Mouse (Mus musculus) intestine, embryonic 14.5 days (tissue): ENCODE measurements around the gene Nol8. TPM values are rescaled to one million over a fixed set of nuclear protein-coding genes. Genes with fewer than 3 reads are reported as not detected.

ENCODE experiments used
- ATAC-seq: fragments of 200-750 bp; cut with Nextera tagmentation; replicated peaks from 2 replicates; pipeline ENCODE4 v1.8.0; 2017; ENCODE audit warnings: low read depth, moderate number of reproducible peaks, moderate TSS enrichment, moderate library complexity; ENCODE audit not compliant: low FRiP score, low TSS enrichment
- DNase-seq: peaks from one replicate; pipeline ENCODE4 v3.0.0-alpha.2; 2018; ENCODE audit warnings: low spot score
- H3K27ac ChIP-seq: fragments of 300-500 bp; sonication (generic); 2 replicates; pipeline ENCODE4 v1.5.1; 2014; ENCODE audit warnings: low read depth, mild to moderate bottlenecking, control low read depth
- H3K27me3 ChIP-seq: fragments of 300-500 bp; sonication (generic); replicated peaks from 2 replicates; pipeline ENCODE4 v1.6.1; 2014; ENCODE audit warnings: low read length, control low read depth; ENCODE audit not compliant: control insufficient read depth, insufficient read depth
- H3K36me3 ChIP-seq: fragments of 300-500 bp; sonication (generic); 2 replicates; pipeline ENCODE4 v1.6.1; 2014; ENCODE audit warnings: low read length, control low read depth; ENCODE audit not compliant: control insufficient read depth, insufficient read depth
- H3K4me1 ChIP-seq: fragments of 300-500 bp; sonication (generic); replicated peaks from 2 replicates; pipeline ENCODE4 v1.6.1; 2014; ENCODE audit warnings: low read length, control low read depth, mixed read lengths; ENCODE audit not compliant: control insufficient read depth, insufficient read depth
- H3K4me2 ChIP-seq: fragments of 300-500 bp; sonication (generic); 2 replicates; pipeline ENCODE4 v1.6.1; 2014; ENCODE audit warnings: low read length
- H3K4me3 ChIP-seq: fragments of 300-500 bp; sonication (generic); 2 replicates; pipeline ENCODE4 v1.5.1; 2014; ENCODE audit warnings: low read depth, low read length, control low read depth, mixed read lengths
- H3K9ac ChIP-seq: fragments of 300-500 bp; sonication (generic); 2 replicates; pipeline ENCODE4 v1.6.1; 2014; ENCODE audit warnings: mild to moderate bottlenecking, low read length
- H3K9me3 ChIP-seq: fragments of 300-500 bp; sonication (generic); 2 replicates; pipeline ENCODE4 v1.6.1; 2016; ENCODE audit warnings: low read length, control low read depth; ENCODE audit not compliant: control insufficient read depth
- WGBS: fragments of 180-500 bp; shearing (Covaris S2); extraction: QIAGEN DNeasy Blood & Tissue Kit; methylation state at CpG from one replicate; pipeline ENCODE4 v1.1.7; 2014; 5-methylcytosine and 5-hydroxymethylcytosine counted together
- polyA plus RNA-seq: library from polyadenylated mRNA; unstranded; fragments of >200 nt; fragmentation: Nextera tagmentation; extraction: Ambion mirVana; gene quantifications from 2 replicates; pipeline ENCODE4 v1.2.1, GENCODE M21; 2014

The Nol8 gene
- polyA plus RNA-seq, 1 experiment from 2014 or later = 15.4 TPM

DNA sequence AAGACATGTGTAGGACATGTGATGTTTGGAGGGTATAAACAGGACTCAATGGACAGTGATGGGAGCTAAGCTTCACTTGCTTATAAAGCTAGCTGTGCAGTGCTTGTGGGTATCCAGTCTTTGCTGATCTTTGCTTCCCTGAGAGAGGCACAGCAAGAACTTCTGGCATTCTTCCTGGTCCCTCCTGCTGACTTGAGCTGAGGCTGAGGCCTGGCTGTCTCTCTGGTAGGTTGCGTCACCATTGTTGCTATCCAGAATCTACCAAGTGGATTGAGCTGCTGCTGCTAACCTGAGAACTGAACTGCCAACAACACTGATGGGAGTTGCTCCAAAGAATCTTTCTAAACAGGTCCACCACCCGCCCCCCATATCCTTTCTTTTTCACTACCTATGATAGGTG lies 23.8 kb upstream of the Nol8 start:
- ATAC-seq = no peak
- no peaks in the 10 kb centered on the region for H3K27me3 ChIP-seq
- no peak for DNase-seq
- no peak overlapping the region for H3K4me3 ChIP-seq
- H3K9me3 ChIP-seq = no peaks in the 10 kb centered on the region
- no peaks in the 10 kb centered on the region for H3K36me3 ChIP-seq
- H3K4me2 ChIP-seq = no peak overlapping the region
- no peaks in the 10 kb centered on the region for H3K4me1 ChIP-seq
- H3K27ac ChIP-seq = no peak overlapping the region
- WGBS = 96% methylated on average over 2 of the region's 2 CpGs
- H3K9ac ChIP-seq = no peak overlapping the region

DNA sequence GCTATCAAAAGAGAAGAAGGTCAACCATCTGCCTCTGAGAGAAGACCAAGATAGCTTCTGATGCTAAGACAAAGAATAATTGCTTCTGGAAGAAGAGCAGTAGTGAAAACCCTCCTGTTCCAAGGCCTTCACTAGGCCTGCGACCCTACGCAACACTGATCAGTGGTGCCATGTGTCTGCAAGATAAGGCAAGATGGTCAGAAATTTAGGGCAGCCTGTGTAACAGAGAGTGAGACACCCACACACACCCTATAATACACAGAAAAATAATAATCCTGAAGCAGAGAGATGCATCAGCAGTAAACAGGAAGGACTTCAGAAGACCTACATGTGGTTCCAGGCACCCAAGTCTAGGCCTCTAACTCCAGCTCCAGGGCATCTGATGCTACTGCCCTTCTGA lies 12.9 kb upstream of the Nol8 start:
- H3K27me3 ChIP-seq = no peaks in the 10 kb centered on the region
- 94% methylated on average over 2 of the region's 2 CpGs for WGBS
- peaks cover 4% of the 10 kb centered on the region; the same call in 1 of the 2 replicates for H3K36me3 ChIP-seq
- H3K9ac ChIP-seq = no peak overlapping the region
- no peaks in the 10 kb centered on the region for H3K9me3 ChIP-seq
- no peaks in the 10 kb centered on the region for H3K4me1 ChIP-seq
- no peak overlapping the region for H3K27ac ChIP-seq
- no peak for ATAC-seq
- no peak for DNase-seq
- H3K4me2 ChIP-seq = no peak overlapping the region
- H3K4me3 ChIP-seq = no peak overlapping the region

DNA sequence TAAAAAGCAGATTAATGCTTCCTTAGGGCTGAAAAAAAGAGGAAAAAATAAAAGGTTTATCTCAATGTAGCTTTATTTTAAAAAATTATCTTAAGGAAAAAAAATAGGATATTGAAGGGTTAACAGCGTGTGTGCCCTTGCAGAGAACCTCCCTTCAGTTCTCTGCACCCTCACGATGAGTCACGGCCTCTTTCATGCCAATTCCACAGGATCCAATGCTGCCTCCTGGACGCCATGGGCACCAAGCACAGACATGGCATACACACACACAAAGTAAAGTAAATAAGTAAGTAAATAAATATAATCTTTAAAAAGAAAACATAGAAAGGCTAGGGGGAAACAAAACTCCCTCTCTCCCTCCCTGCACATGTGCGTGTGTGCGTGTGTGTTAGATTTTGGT lies 10.2 kb upstream of the Nol8 start:
- no peak overlapping the region for H3K4me2 ChIP-seq
- H3K27me3 ChIP-seq = no peaks in the 10 kb centered on the region
- no peak overlapping the region for H3K4me3 ChIP-seq
- ATAC-seq = no peak
- H3K27ac ChIP-seq = no peak overlapping the region
- 75% methylated on average over 6 of the region's 6 CpGs for WGBS
- H3K4me1 ChIP-seq = no peaks in the 10 kb centered on the region
- H3K36me3 ChIP-seq = 0 out of 2 replicates have a peak, but pooled peaks cover 7% of the 10 kb centered on the region
- no peaks in the 10 kb centered on the region for H3K9me3 ChIP-seq
- DNase-seq = no peak
- no peak overlapping the region for H3K9ac ChIP-seq

DNA sequence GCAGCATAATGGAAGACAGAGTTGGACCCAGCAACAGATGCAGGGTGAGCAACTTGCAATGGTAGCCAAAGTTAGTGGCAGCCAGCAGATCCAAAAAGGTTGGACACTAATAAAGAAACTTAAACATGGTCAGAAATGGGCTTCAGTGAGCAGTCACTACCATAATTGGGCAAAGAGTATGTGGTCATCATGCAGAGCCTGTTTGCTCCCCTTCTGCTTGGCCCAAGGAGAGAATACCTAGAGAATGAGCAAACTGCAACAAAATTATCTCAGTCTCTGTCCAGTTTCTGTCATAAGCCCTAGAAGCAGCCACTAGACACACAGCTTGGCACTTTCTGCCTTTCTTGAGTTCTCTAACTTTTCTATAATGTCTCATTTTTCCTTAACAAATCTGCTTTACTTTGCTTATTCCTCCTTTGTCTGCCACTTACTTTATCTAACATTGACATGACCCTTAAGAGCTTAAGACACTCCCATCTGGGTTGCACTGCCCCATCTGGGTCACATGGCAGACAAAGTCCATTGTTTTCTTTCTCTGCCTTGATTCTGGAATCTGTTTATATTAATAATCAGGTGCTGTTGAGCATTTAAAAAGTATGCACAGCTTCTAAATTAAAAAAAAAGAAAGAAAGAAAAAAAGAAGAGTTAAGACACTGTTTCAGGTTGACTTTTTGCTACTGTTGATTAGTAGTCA lies 9.1 kb upstream of the Nol8 start:
- Histone ChIP-seq H3K36me3 (0 out of 2 replicates have a peak, but pooled peaks cover 7% of the 10 kb centered on the region), H3K4me2 (no peak overlapping the region), H3K4me1 (no peaks in the 10 kb centered on the region), H3K27me3 (no peaks in the 10 kb centered on the region), H3K27ac (0 out of 2 replicates have a peak overlapping the region, but pooled peaks have one; percentile 22), H3K9me3 (no peaks in the 10 kb centered on the region), H3K4me3 (no peak overlapping the region), H3K9ac (no peak overlapping the region)
- DNase-seq = no peak
- no peak for ATAC-seq

DNA sequence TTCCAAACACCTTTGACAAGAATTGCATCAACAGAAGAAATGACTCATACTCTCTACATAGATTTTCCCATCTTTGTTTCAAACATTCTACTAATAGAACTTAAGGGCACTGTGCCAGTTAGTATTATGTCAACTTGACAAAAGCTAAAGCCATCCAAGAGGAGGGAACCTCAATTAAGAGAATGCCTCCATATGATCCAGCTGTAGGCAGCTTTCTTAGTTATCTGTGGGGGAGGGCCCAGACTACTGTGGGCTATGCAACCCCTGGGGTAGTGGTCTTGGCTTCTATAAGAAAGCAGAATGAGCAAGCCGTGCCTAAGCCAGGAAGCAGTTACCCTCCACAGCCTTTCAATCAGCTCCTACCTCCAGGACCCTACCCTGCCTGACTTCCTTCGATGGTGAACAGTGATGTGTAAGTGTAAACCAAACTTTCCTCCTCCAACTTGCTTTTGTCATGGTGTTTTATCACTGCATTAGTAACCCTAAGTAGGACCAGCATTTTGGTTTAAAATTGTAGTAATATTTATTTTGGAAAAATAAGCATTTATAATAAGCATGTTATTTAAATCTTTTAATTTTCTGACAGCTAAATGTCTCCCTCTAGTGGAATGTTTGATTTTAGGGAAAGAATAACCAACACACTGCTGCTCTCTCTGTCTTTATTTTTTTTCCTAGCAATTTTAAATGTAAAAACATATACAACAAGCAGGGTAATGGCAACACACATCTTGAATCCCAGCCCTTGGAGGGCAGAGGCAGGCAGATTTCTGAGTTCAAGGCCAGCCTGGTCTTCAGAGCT lies 7.9 kb upstream of the Nol8 start:
- DNase-seq (peak; percentile 55), ATAC-seq (no peak)
- Histone ChIP-seq H3K27ac (peak overlapping the region; percentile 27; the same call in 1 of the 2 replicates), H3K9me3 (no peaks in the 10 kb centered on the region), H3K4me3 (no peak overlapping the region), H3K36me3 (0 out of 2 replicates have a peak, but pooled peaks cover 7% of the 10 kb centered on the region), H3K4me1 (no peaks in the 10 kb centered on the region), H3K4me2 (no peak overlapping the region), H3K9ac (no peak overlapping the region), H3K27me3 (no peaks in the 10 kb centered on the region)
- 50% methylated on average over 2 of the region's 2 CpGs for WGBS

DNA sequence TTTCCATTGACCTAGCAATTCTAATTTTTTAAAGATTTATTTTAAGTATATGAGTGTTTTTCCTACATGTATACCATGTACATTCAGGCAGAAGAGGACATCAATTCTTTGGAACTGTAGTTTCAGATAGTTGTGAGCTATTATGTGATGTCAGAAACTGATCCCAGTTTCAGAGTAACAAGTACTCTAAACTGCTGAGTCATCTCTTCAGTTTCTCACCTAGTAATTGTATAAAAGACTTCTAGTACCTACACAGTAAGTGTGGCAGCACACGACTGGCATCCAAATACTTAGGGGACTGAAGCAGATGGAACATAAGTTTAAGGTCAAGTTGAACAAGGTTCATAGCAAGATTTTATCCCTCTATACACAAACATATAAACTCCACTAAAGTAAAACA lies 6.9 kb upstream of the Nol8 start:
- Histone ChIP-seq H3K4me2 (no peak overlapping the region), H3K36me3 (0 out of 2 replicates have a peak, but pooled peaks cover 3% of the 10 kb centered on the region), H3K27me3 (no peaks in the 10 kb centered on the region), H3K9me3 (no peaks in the 10 kb centered on the region), H3K4me1 (no peaks in the 10 kb centered on the region), H3K27ac (no peak overlapping the region), H3K4me3 (no peak overlapping the region), H3K9ac (no peak overlapping the region)
- 81% methylated on average over 1 of the region's 1 CpGs for WGBS
- DNase-seq = no peak
- no peak for ATAC-seq

DNA sequence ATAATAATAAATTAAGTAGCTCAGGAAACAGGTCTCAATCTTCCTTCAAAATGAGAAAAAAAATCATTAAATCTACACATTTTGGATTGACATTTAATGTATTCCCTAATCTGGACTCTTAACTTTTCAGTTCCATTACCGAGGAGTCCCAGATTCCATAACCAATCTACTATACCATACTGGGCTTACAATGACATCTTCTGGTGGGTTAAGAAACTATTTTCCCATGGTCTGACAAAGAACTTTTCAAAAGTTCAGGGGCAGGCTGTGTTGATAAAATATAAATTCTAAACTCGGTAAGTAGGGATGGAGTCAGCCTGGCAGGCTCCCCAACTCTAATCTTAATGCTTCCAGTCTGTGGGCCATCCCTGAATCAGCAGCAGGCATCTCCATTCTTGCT lies 1.7 kb upstream of the Nol8 start:
- no peak for DNase-seq

DNA sequence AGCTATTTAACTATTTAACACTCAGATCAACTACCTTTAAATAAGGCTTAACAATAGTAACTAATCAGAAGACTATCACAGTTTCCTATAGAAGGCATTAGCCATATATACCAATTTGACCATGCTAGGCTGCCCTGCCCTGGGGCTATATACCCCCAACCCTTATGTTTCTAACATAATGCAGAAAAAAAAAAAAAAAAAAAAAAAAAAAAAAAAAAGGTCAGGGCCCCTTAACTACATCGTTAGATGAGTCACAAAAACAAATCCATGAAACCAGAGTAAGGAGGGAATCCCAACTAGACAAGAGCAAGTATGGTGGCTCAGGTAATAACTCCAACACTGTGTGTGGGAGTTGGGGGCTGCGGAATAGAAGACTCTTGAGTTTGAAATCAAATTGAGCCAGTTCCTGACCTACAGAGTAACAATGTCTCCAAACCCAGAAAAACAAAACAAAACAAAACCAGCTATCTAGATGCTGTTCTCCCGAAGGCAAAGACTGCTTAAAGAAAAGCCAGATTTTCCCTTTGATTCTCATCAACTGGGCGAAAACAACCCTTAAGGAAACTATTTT lies 1.0 kb upstream of the Nol8 start:
- Histone ChIP-seq H3K27ac (no peak overlapping the region), H3K36me3 (peaks cover 8% of the 10 kb centered on the region), H3K9me3 (no peaks in the 10 kb centered on the region), H3K27me3 (no peaks in the 10 kb centered on the region), H3K4me2 (peak overlapping the region; percentile 63), H3K4me3 (peak overlapping the region; percentile 91), H3K9ac (peak overlapping the region; percentile 61), H3K4me1 (peaks cover 7% of the 10 kb centered on the region; the same call in 1 of the 2 replicates)
- no peak for ATAC-seq
- peak; percentile 52 for DNase-seq
- 2% methylated on average over 4 of the region's 4 CpGs for WGBS

More for the DNA sequence above, 1.7 kb upstream of the Nol8 start:
- H3K4me1 ChIP-seq = peaks cover 7% of the 10 kb centered on the region; the same call in 1 of the 2 replicates
- H3K36me3 ChIP-seq = 0 out of 2 replicates have a peak, but pooled peaks cover 3% of the 10 kb centered on the region
- H3K4me2 ChIP-seq = peak overlapping the region; percentile 63; the same call in 1 of the 2 replicates
- H3K4me3 ChIP-seq = 0 out of 2 replicates have a peak overlapping the region, but pooled peaks have one; percentile 91
- 41% methylated on average over 2 of the region's 2 CpGs for WGBS
- no peaks in the 10 kb centered on the region for H3K27me3 ChIP-seq
- H3K27ac ChIP-seq = no peak overlapping the region
- ATAC-seq = no peak
- H3K9ac ChIP-seq = no peak overlapping the region
- H3K9me3 ChIP-seq = no peaks in the 10 kb centered on the region
